Mouse (Mus musculus): ENCODE measurements around the gene Col6a6.

DNA sequence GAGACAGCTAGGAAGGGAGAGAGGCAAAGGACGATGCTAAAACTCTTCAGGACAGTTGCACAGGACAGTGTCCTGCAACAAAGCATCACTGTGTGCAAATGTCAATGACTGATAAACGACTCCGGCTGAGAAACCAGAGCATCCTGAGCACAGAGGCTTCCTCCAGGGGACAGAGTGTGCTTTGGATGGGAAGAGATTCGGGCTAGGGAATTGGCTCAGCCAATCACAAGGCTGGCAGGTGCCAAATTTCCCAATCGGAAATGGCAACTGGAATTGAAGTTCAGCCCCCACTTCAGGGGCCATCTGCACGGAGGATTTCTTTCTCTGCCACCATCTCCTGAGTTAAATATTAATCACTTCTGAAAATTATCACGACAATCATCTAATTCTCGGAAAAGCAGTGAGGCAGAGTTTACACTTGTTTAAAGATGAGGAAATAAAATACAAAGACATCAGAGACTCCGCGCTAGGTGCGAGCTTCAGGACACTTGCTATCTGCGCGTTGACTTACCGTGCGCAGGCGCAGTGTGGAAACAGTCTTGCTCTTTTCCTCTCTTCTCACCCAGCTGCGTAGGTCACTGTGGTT is 18.9 kb downstream of the Col6a6 start:
- TF ChIP-seq CTCF (IDR thresholded peaks at IDR 0.05; ENCODE audit: extremely low read depth, insufficient read depth, insufficient read length, insufficient replicate concordance) (no peak), POLR2A (IDR thresholded peaks at IDR 0.05; ENCODE audit: low read depth, low read length) (no peak)
